28 mouse cellular contexts compared by ENCODE assay signal in genomic region chr4:94116881-94117280, GRCm38 (mm10).
"Had no signal": no experiment of that assay in that cellular context is flagged by ENCODE, and none has a peak within 500 bp of the region (broad histone marks: within the 10 kb centered on the region; RNA-seq: fewer than 3 reads in every experiment).

No protein-coding gene starts in this region.

- DNase-seq: gastrocnemius, postnatal 25 days; heart, adult 18-20 months; heart, postnatal 10 days; heart, postnatal 4 days; kidney, adult 18-20 months; kidney, adult 8-10 months; kidney, postnatal 10 days; kidney, postnatal 25 days; kidney, postnatal 4 days; liver; liver, embryonic 13.5 days; liver, postnatal 0 days; lung, adult 2 months had no signal

- H3K4me1 ChIP-seq: heart, embryonic 10.5 days; heart, embryonic 12.5 days; hindbrain, embryonic 10.5 days; hindbrain, embryonic 12.5 days; intestine, embryonic 15.5 days; limb, embryonic 10.5 days; limb, embryonic 12.5 days; liver, embryonic 13.5 days; liver, embryonic 15.5 days had no signal

- H3K9ac ChIP-seq: heart, embryonic 12.5 days; hindbrain, embryonic 12.5 days; hindbrain, embryonic 14.5 days; intestine, embryonic 15.5 days; limb, embryonic 12.5 days; liver, embryonic 13.5 days; liver, embryonic 15.5 days; liver, postnatal 0 days had no signal

- H3K4me3 ChIP-seq: heart, embryonic 10.5 days; heart, embryonic 12.5 days; hindbrain, embryonic 10.5 days; hindbrain, embryonic 12.5 days; intestine, embryonic 15.5 days; layer of hippocampus, adult 2 months; left cerebral cortex, adult 2 months; limb, embryonic 10.5 days; limb, embryonic 12.5 days; liver, embryonic 13.5 days; liver, embryonic 15.5 days had no signal

- H3K27me3 ChIP-seq: heart, embryonic 12.5 days; hindbrain, embryonic 12.5 days; intestine, embryonic 15.5 days; limb, embryonic 12.5 days; liver, embryonic 13.5 days; liver, embryonic 15.5 days had no signal

- H3K36me3 ChIP-seq: heart, embryonic 10.5 days; heart, embryonic 12.5 days; hindbrain, embryonic 10.5 days; hindbrain, embryonic 12.5 days; intestine, embryonic 15.5 days; limb, embryonic 10.5 days; limb, embryonic 12.5 days; liver, embryonic 13.5 days; liver, embryonic 15.5 days had no signal

- H3K9me3 ChIP-seq: heart, embryonic 10.5 days; heart, embryonic 12.5 days; hindbrain, embryonic 10.5 days; hindbrain, embryonic 12.5 days; intestine, embryonic 15.5 days; limb, embryonic 10.5 days; limb, embryonic 12.5 days; liver, embryonic 13.5 days; liver, embryonic 15.5 days had no signal

- H3K27ac ChIP-seq: heart, embryonic 10.5 days; hindbrain, embryonic 10.5 days; hindbrain, embryonic 12.5 days; hindbrain, embryonic 14.5 days; intestine, embryonic 15.5 days; layer of hippocampus, adult 2 months; left cerebral cortex, adult 2 months; limb, embryonic 10.5 days; limb, embryonic 12.5 days; liver, embryonic 13.5 days; liver, embryonic 15.5 days had no signal

- ATAC-seq: hindbrain, embryonic 16.5 days; inflammation-experienced regulatory T-cells, adult 6 months; intestine, embryonic 15.5 days; intestine, postnatal 0 days; liver, postnatal 0 days had no signal

- H3K4me2 ChIP-seq: heart, embryonic 12.5 days; hindbrain, embryonic 12.5 days; hindbrain, embryonic 14.5 days; intestine, embryonic 15.5 days; limb, embryonic 12.5 days; liver, embryonic 11.5 days; liver, embryonic 13.5 days; liver, embryonic 15.5 days had no signal
